Mouse (Mus musculus) ES-E14 (cell line): ENCODE results near the gene Ablim1. TPM values are rescaled to one million over a fixed set of nuclear protein-coding genes. Genes with fewer than 3 reads are reported as not detected.
A peak's percentile ranks its signal among the peaks of the same experiment; 100 is the strongest.

Experiments
- DNase-seq: peaks from one replicate; pipeline ENCODE4 v3.0.0-alpha.2; 2013; ENCODE audit warnings: low read depth, low spot score
- H3K27ac ChIP-seq: 2 replicates; pipeline ENCODE4 v1.5.1; 2012; ENCODE audit warnings: low read depth, mild to moderate bottlenecking, low read length, moderate library complexity, mixed read lengths; ENCODE audit not compliant: poor library complexity, insufficient read depth, severe bottlenecking
- H3K36me3 ChIP-seq: 2 replicates; pipeline ENCODE4 v1.6.1; 2012; ENCODE audit warnings: mild to moderate bottlenecking, low read length, moderate library complexity, mixed read lengths; ENCODE audit not compliant: control insufficient read depth, poor library complexity, insufficient read depth, severe bottlenecking
- H3K4me1 ChIP-seq, 2 experiments: fragments of 150-350 bp in 1 of 2; sonication (generic) in 1 of 2; 2 replicates each; pipeline ENCODE4 v1.6.1; 2012; ENCODE audit warnings: low read length in 2 of 2, mild to moderate bottlenecking in 1 of 2, mixed read lengths in 1 of 2; ENCODE audit not compliant: control insufficient read depth in 2 of 2, insufficient read depth in 2 of 2, poor library complexity in 1 of 2
- H3K4me3 ChIP-seq, 2 experiments: fragments of 150-350 bp in 1 of 2; sonication (generic) in 1 of 2; 2 replicates each; pipeline ENCODE4 v1.5.1; 2012; ENCODE audit warnings: low read length in 2 of 2, low read depth in 1 of 2, mild to moderate bottlenecking in 1 of 2, mixed read lengths in 1 of 2; ENCODE audit not compliant: insufficient read depth in 1 of 2, poor library complexity in 1 of 2, severe bottlenecking in 1 of 2
- H3K9ac ChIP-seq: 2 replicates; pipeline ENCODE4 v1.6.1; 2012; ENCODE audit warnings: low read depth, mild to moderate bottlenecking, low read length, mixed read lengths; ENCODE audit not compliant: poor library complexity, insufficient read depth, severe bottlenecking
- H3K9me3 ChIP-seq: fragments of 150-350 bp; sonication (generic); 2 replicates; pipeline ENCODE4 v1.6.1; 2012; ENCODE audit warnings: low read depth, mild to moderate bottlenecking, low read length; ENCODE audit not compliant: control insufficient read depth, insufficient read depth
- CHD2 ChIP-seq: IDR thresholded peaks from 2 replicates; pipeline ENCODE4 v1.6.1; 2014; ENCODE audit warnings: mild to moderate bottlenecking, low read depth, low read length, inconsistent platforms
- HCFC1 ChIP-seq: IDR thresholded peaks from 2 replicates; pipeline ENCODE4 v1.6.1; 2012; ENCODE audit warnings: low read length, inconsistent platforms, borderline replicate concordance; ENCODE audit not compliant: insufficient read depth
- MAFK ChIP-seq: IDR thresholded peaks from 2 replicates; pipeline ENCODE4 v1.6.1; 2014; ENCODE audit warnings: mild to moderate bottlenecking, low read depth, low read length, inconsistent platforms; ENCODE audit not compliant: insufficient read depth
- ZC3H11A ChIP-seq: IDR thresholded peaks from 2 replicates; pipeline ENCODE4 v1.6.1; 2012; ENCODE audit warnings: low read depth, mild to moderate bottlenecking, inconsistent platforms, low read length, borderline replicate concordance
- ZNF384 ChIP-seq: IDR thresholded peaks from 2 replicates; pipeline ENCODE4 v1.6.1; 2012; ENCODE audit warnings: low read depth, low read length, inconsistent platforms
- in situ Hi-C, 2 experiments: fragments of 600-800 bp; cut with MboI; formaldehyde crosslinking; loops; one replicate each; pipeline ENCODE4 v1.15.1; 2025; ENCODE audit warnings: low sequenced_read_pairs in 2 of 2, inconsistent platforms in 1 of 2; ENCODE audit not compliant: unreplicated experiment in 2 of 2
- total RNA-seq: library from RNA; depleted of rRNA; stranded (reverse); fragments of 300-350 nt; gene quantifications from 2 replicates; pipeline ENCODE4 v1.2.3, GENCODE M21; 2012

Ablim1 gene
- total RNA-seq, 1 experiment = 5.4 TPM

GRCm38 (mm10) chr19:57100753-57101446, 213.8 kb downstream of the Ablim1 start:
- peaks cover 5% of the 10 kb centered on the region in 2 experiments; a peak in 3 of 4 replicates for H3K4me1 ChIP-seq
- no peak for DNase-seq
- no peak overlapping the region for H3K27ac ChIP-seq

GRCm38 (mm10) chr19:57099986-57100385, 214.7 kb downstream of the Ablim1 start:
- Histone ChIP-seq H3K36me3 (no peaks in the 10 kb centered on the region), H3K9ac (no peak overlapping the region), H3K4me3 (no peak overlapping the region), H3K27ac (no peak overlapping the region), H3K9me3 (no peaks in the 10 kb centered on the region), H3K4me1 (peaks cover 5% of the 10 kb centered on the region in 2 experiments; a peak in 3 of 4 replicates)
- in situ Hi-C loops = no loop called here
- no peak for DNase-seq
- TF ChIP-seq ZC3H11A = no peak

More at GRCm38 (mm10) chr19:57100753-57101446, 213.8 kb downstream of the Ablim1 start:
- Histone ChIP-seq H3K4me3 (no peak overlapping the region), H3K9ac (no peak overlapping the region), H3K36me3 (no peaks in the 10 kb centered on the region), H3K9me3 (no peaks in the 10 kb centered on the region)
- in situ Hi-C loops = no loop called here
- no peak for TF ChIP-seq MAFK

- Histone ChIP-seq H3K27ac (no peak overlapping the region), H3K4me1 (peaks cover 5% of the 10 kb centered on the region in 2 experiments; a peak in 3 of 4 replicates), H3K9me3 (no peaks in the 10 kb centered on the region), H3K4me3 (no peak overlapping the region), H3K9ac (no peak overlapping the region), H3K36me3 (no peaks in the 10 kb centered on the region)
- in situ Hi-C loops = no loop called here
- TF ChIP-seq MAFK (no peak), ZC3H11A (no peak), CHD2 (no peak), HCFC1 (no peak), ZNF384 (no peak)
- DNase-seq = no peak
Measured at GRCm38 (mm10) chr19:57099094-57099357, 215.7 kb downstream of the Ablim1 start.

- TF ChIP-seq MAFK (no peak), HCFC1 (no peak), ZC3H11A (no peak), ZNF384 (no peak), CHD2 (no peak)
- Histone ChIP-seq H3K9me3 (no peaks in the 10 kb centered on the region), H3K9ac (no peak overlapping the region), H3K36me3 (no peaks in the 10 kb centered on the region), H3K4me3 (no peak overlapping the region), H3K4me1 (peaks cover 5% of the 10 kb centered on the region in 2 experiments; a peak in 3 of 4 replicates), H3K27ac (no peak overlapping the region)
- peak; percentile 20 for DNase-seq
- in situ Hi-C loops = no loop called here
Measured at GRCm38 (mm10) chr19:57098241-57099093, 216.3 kb downstream of the Ablim1 start.

- no peak for DNase-seq
- Histone ChIP-seq H3K4me3 (no peak overlapping the region), H3K4me1 (peaks cover 5% of the 10 kb centered on the region in 2 experiments; a peak in 3 of 4 replicates), H3K36me3 (no peaks in the 10 kb centered on the region), H3K27ac (no peak overlapping the region), H3K9ac (no peak overlapping the region), H3K9me3 (no peaks in the 10 kb centered on the region)
- in situ Hi-C loops = no loop called here
- no peak for TF ChIP-seq ZNF384
- no peak for TF ChIP-seq CHD2
- TF ChIP-seq MAFK = no peak
- TF ChIP-seq ZC3H11A = no peak
- no peak for TF ChIP-seq HCFC1
Measured at GRCm38 (mm10) chr19:57095340-57095739, 219.4 kb downstream of the Ablim1 start.
